Mouse (Mus musculus) liver, embryonic 12.5 days (tissue): Measurements from ENCODE around the gene Slc25a19. TPM values are rescaled to one million over a fixed set of nuclear protein-coding genes. Genes with fewer than 3 reads are reported as not detected.

Experiments
- ATAC-seq: fragments of 200-750 bp; cut with Nextera tagmentation; 2 replicates; pipeline ENCODE4 v1.8.0; 2017; ENCODE audit warnings: moderate number of reproducible peaks, mild to moderate bottlenecking, moderate library complexity
- H3K27ac ChIP-seq: fragments of 300-500 bp; sonication (generic); 2 replicates; pipeline ENCODE4 v1.5.1; 2016; ENCODE audit warnings: mild to moderate bottlenecking
- H3K27me3 ChIP-seq: fragments of 300-500 bp; sonication (generic); replicated peaks from 2 replicates; pipeline ENCODE4 v1.6.1; 2016; ENCODE audit warnings: mild to moderate bottlenecking, moderate library complexity
- H3K36me3 ChIP-seq: fragments of 300-500 bp; sonication (generic); 2 replicates; pipeline ENCODE4 v1.6.1; 2016; ENCODE audit warnings: mild to moderate bottlenecking, moderate library complexity
- H3K4me1 ChIP-seq: fragments of 300-500 bp; sonication (generic); 2 replicates; pipeline ENCODE4 v1.6.1; 2016
- H3K4me2 ChIP-seq: fragments of 300-500 bp; sonication (generic); 2 replicates; pipeline ENCODE4 v1.6.1; 2016; ENCODE audit warnings: mild to moderate bottlenecking, moderate library complexity
- H3K4me3 ChIP-seq: fragments of 300-500 bp; sonication (generic); 2 replicates; pipeline ENCODE4 v1.5.1; 2016; ENCODE audit warnings: mild to moderate bottlenecking, moderate library complexity
- H3K9ac ChIP-seq: fragments of 300-500 bp; sonication (generic); 2 replicates; pipeline ENCODE4 v1.6.1; 2016; ENCODE audit warnings: mild to moderate bottlenecking, moderate library complexity
- H3K9me3 ChIP-seq: fragments of 300-500 bp; sonication (generic); replicated peaks from 2 replicates; pipeline ENCODE4 v1.6.1; 2016; ENCODE audit warnings: mild to moderate bottlenecking, moderate library complexity
- WGBS: fragments of 180-500 bp; shearing (Covaris S2); methylation state at CpG from one replicate; pipeline ENCODE4 v1.1.7; 2016; ENCODE audit not compliant: insufficient replicate concordance; 5-methylcytosine and 5-hydroxymethylcytosine counted together
- polyA plus RNA-seq: library from polyadenylated mRNA; unstranded; fragments of >200 nt; fragmentation: Nextera tagmentation; extraction: Ambion mirVana; gene quantifications from 2 replicates; pipeline ENCODE4 v1.2.1, GENCODE M21; 2016

Slc25a19 gene
- polyA plus RNA-seq, 1 experiment from 2014 or later, result 15.7 TPM

GRCm38 (mm10) chr11:115603128-115603475 is 25.0 kb downstream of the Slc25a19 start:
- Histone ChIP-seq H3K4me2 (peak overlapping the region; percentile 91), H3K4me1 (peaks cover 66% of the 10 kb centered on the region), H3K27ac (peak overlapping the region; percentile 90), H3K4me3 (peak overlapping the region; percentile 95), H3K36me3 (peaks cover 64% of the 10 kb centered on the region), H3K9me3 (no peaks in the 10 kb centered on the region), H3K27me3 (no peaks in the 10 kb centered on the region), H3K9ac (peak overlapping the region; percentile 88)
- ATAC-seq, result 0 out of 2 replicates have a peak, but pooled peaks have one; percentile 1
- 5% methylated on average over 15 of the region's 15 CpGs for WGBS

GRCm38 (mm10) chr11:115601174-115601573 is 26.9 kb downstream of the Slc25a19 start:
- peaks cover 63% of the 10 kb centered on the region for H3K4me1 ChIP-seq
- peaks cover 63% of the 10 kb centered on the region for H3K36me3 ChIP-seq
- H3K4me3 ChIP-seq, result 0 out of 2 replicates have a peak overlapping the region, but pooled peaks have one; percentile 95
- no peaks in the 10 kb centered on the region for H3K9me3 ChIP-seq
- WGBS, result 52% methylated on average over 4 of the region's 4 CpGs
- H3K27ac ChIP-seq, result no peak overlapping the region
- H3K9ac ChIP-seq, result 0 out of 2 replicates have a peak overlapping the region, but pooled peaks have one; percentile 5
- H3K4me2 ChIP-seq, result no peak overlapping the region
- no peaks in the 10 kb centered on the region for H3K27me3 ChIP-seq
- no peak for ATAC-seq

GRCm38 (mm10) chr11:115600743-115601142 is 27.4 kb downstream of the Slc25a19 start:
- Histone ChIP-seq H3K36me3 (peaks cover 63% of the 10 kb centered on the region), H3K27ac (no peak overlapping the region), H3K27me3 (no peaks in the 10 kb centered on the region), H3K4me3 (no peak overlapping the region), H3K9ac (0 out of 2 replicates have a peak overlapping the region, but pooled peaks have one; percentile 5), H3K4me1 (peaks cover 59% of the 10 kb centered on the region), H3K9me3 (no peaks in the 10 kb centered on the region), H3K4me2 (no peak overlapping the region)
- ATAC-seq, result no peak
- 93% methylated on average over 15 of the region's 15 CpGs for WGBS

DNA sequence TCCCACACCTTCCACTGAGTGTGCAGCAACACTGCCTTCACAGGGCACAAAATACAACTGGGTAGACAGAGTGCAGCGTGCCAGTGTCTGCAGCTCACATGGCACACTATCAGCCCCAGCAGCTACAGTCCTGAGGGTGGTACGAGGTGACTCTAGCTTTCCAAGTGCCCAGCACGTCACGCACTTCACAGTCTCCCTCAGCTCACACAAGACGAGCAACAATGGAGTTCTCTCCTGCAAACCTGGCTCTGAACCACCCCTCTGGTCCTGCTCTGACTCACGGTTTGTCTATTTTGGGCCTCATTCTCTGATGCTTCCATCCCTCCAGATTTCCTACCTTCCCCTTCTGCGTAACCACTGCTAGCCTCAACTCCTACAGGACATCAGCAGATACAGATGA is 28.4 kb downstream of the Slc25a19 start:
- Histone ChIP-seq H3K9me3 (no peaks in the 10 kb centered on the region), H3K4me2 (no peak overlapping the region), H3K4me3 (no peak overlapping the region), H3K27me3 (no peaks in the 10 kb centered on the region), H3K27ac (no peak overlapping the region), H3K36me3 (peaks cover 66% of the 10 kb centered on the region), H3K4me1 (peaks cover 49% of the 10 kb centered on the region), H3K9ac (no peak overlapping the region)
- 85% methylated on average over 7 of the region's 7 CpGs for WGBS
- no peak for ATAC-seq

DNA sequence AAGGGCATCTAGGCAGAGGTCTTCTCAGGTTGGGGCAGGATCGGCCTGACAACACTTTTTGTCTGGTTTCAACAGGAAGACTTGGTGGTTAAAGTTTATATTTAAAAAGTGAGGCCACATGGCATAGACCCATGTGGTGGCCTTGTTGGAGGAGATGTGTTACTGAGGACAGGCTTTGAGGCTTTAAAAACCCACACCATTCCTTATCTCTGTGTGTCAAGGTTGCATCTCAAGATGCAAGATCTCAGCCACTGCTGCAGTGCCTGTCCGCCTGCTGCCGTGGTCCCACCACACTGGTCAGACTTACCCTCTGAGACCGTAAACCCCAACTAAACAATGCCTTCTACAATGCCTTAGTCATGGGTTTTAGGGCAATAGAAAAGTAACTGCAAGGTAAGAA is 29.8 kb downstream of the Slc25a19 start:
- Histone ChIP-seq H3K4me1 (peaks cover 46% of the 10 kb centered on the region), H3K4me2 (no peak overlapping the region), H3K4me3 (no peak overlapping the region), H3K27ac (no peak overlapping the region), H3K9me3 (no peaks in the 10 kb centered on the region), H3K9ac (no peak overlapping the region), H3K27me3 (no peaks in the 10 kb centered on the region), H3K36me3 (peaks cover 80% of the 10 kb centered on the region)
- no peak for ATAC-seq
- WGBS, result 48% methylated on average over 4 of the region's 4 CpGs

DNA sequence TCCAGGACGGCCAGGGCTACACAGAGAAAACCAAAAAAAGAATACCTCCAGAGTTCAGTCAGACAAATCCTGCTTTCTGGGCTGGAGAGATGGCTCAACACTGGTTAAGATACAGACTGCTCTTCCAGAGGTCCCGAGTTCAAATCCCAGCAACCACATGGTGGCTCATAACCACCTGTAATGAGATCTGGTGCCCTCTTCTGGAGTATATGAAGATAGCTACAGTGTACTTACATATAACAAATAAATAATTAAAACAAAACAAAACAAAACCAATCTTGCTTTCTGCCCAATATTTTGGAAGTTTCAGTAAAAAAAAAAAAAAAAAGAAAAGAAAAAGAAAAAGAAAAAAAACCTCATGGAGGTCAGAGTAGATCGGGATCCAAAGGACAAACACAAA is 32.9 kb downstream of the Slc25a19 start:
- no peaks in the 10 kb centered on the region for H3K27me3 ChIP-seq
- peaks cover 93% of the 10 kb centered on the region for H3K36me3 ChIP-seq
- H3K4me3 ChIP-seq, result no peak overlapping the region
- no peak overlapping the region for H3K4me2 ChIP-seq
- no peaks in the 10 kb centered on the region for H3K9me3 ChIP-seq
- ATAC-seq, result no peak
- WGBS, result 87% methylated on average over 3 of the region's 3 CpGs
- H3K9ac ChIP-seq, result no peak overlapping the region
- H3K27ac ChIP-seq, result no peak overlapping the region
- H3K4me1 ChIP-seq, result peaks cover 17% of the 10 kb centered on the region

- Histone ChIP-seq H3K27me3 (no peaks in the 10 kb centered on the region), H3K4me3 (no peak overlapping the region), H3K4me1 (no peaks in the 10 kb centered on the region), H3K27ac (no peak overlapping the region), H3K9me3 (no peaks in the 10 kb centered on the region), H3K9ac (no peak overlapping the region), H3K4me2 (no peak overlapping the region), H3K36me3 (peaks cover 96% of the 10 kb centered on the region)
- 79% methylated on average over 2 of the region's 2 CpGs for WGBS
- no peak for ATAC-seq
These were observed 37.5 kb downstream of the Slc25a19 start for GRCm38 (mm10) chr11:115590526-115591075.

GRCm38 (mm10) chr11:115587984-115588383 is 40.1 kb downstream of the Slc25a19 start:
- 80% methylated on average over 9 of the region's 9 CpGs for WGBS
- Histone ChIP-seq H3K9ac (no peak overlapping the region), H3K27me3 (no peaks in the 10 kb centered on the region), H3K36me3 (peaks cover 98% of the 10 kb centered on the region), H3K4me2 (no peak overlapping the region), H3K4me3 (no peak overlapping the region), H3K9me3 (no peaks in the 10 kb centered on the region), H3K4me1 (no peaks in the 10 kb centered on the region), H3K27ac (no peak overlapping the region)
- ATAC-seq, result no peak

GRCm38 (mm10) chr11:115586403-115586802 is 41.7 kb downstream of the Slc25a19 start:
- H3K36me3 ChIP-seq, result peaks cover 98% of the 10 kb centered on the region
- H3K27me3 ChIP-seq, result no peaks in the 10 kb centered on the region
- ATAC-seq, result no peak
- no peak overlapping the region for H3K27ac ChIP-seq
- no peaks in the 10 kb centered on the region for H3K9me3 ChIP-seq
- WGBS, result 87% methylated on average over 9 of the region's 9 CpGs
- no peak overlapping the region for H3K4me3 ChIP-seq
- H3K4me1 ChIP-seq, result no peaks in the 10 kb centered on the region
- no peak overlapping the region for H3K9ac ChIP-seq
- H3K4me2 ChIP-seq, result no peak overlapping the region

DNA sequence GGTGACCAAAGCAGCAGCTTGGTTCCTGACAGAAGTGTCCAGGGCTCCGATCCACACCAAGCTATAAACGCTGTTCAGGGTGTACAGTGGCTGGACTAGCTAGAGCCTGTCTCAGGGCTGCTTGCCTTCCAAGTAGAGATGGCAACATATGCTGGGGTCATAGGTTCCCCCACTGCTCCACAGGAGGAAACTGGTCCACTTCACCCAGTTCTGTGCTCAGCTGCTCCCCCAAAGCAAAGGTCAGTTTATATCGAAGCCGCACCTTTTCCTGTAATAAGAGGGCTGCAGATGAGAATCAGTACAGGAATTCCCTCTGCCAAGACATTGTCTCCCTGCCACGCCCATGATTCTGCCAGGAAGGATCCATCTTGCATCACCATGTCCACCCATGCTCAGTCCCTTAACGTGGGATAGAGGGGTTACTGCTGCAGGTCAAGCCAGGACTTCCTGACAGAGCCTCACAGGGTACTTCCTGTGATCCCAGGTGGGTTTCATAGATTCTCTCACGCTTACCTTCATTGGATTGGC is 42.5 kb downstream of the Slc25a19 start:
- H3K4me3 ChIP-seq, result no peak overlapping the region
- no peaks in the 10 kb centered on the region for H3K4me1 ChIP-seq
- H3K36me3 ChIP-seq, result peaks cover 98% of the 10 kb centered on the region
- no peak overlapping the region for H3K27ac ChIP-seq
- H3K9me3 ChIP-seq, result no peaks in the 10 kb centered on the region
- no peak for ATAC-seq
- WGBS, result 86% methylated on average over 7 of the region's 7 CpGs
- H3K9ac ChIP-seq, result no peak overlapping the region
- no peaks in the 10 kb centered on the region for H3K27me3 ChIP-seq
- no peak overlapping the region for H3K4me2 ChIP-seq

GRCm38 (mm10) chr11:115584376-115585073 is 43.6 kb downstream of the Slc25a19 start:
- H3K36me3 ChIP-seq, result peaks cover 97% of the 10 kb centered on the region
- H3K27me3 ChIP-seq, result no peaks in the 10 kb centered on the region
- ATAC-seq, result peak; percentile 22; the same call in 1 of the 2 replicates
- H3K27ac ChIP-seq, result no peak overlapping the region
- H3K9ac ChIP-seq, result no peak overlapping the region
- WGBS, result 82% methylated on average over 10 of the region's 10 CpGs
- H3K9me3 ChIP-seq, result no peaks in the 10 kb centered on the region
- no peak overlapping the region for H3K4me3 ChIP-seq
- H3K4me1 ChIP-seq, result no peaks in the 10 kb centered on the region
- H3K4me2 ChIP-seq, result no peak overlapping the region

DNA sequence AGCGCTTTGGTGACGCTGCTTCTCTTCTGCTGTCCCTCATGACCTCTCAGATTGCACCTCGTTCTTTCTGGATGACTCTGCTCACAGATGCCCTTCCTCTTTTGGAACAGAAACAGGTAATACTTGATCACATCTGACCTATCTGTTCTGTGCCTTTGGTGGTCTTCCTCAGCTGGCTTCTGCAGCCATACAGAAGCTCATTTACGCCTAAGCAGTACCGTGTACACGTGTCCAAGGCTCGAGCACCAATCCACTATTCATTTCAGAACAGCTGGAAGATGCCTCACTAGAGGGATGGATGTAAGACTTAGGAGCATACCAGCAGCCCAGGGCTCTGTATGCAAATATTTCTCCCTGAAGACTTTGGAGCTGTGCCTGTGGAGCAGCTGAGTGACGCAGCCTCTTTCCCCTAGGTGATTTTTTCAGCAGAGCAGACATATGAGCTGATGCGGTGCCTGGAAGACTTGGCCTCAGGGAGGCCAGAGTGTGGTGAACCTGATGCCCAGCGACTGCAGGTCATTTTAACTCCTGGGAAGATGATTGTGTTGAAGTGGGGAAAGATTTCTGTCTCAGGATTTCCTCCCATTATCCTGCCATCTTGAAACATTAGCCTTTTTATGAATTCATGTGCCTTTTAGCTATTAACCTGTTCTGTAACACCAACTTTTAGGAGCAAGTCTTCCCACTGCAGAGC is 45.0 kb downstream of the Slc25a19 start:
- no peaks in the 10 kb centered on the region for H3K4me1 ChIP-seq
- ATAC-seq, result no peak
- no peak overlapping the region for H3K9ac ChIP-seq
- H3K36me3 ChIP-seq, result peaks cover 99% of the 10 kb centered on the region
- H3K9me3 ChIP-seq, result no peaks in the 10 kb centered on the region
- H3K27me3 ChIP-seq, result no peaks in the 10 kb centered on the region
- WGBS, result 81% methylated on average over 10 of the region's 10 CpGs
- no peak overlapping the region for H3K4me3 ChIP-seq
- no peak overlapping the region for H3K4me2 ChIP-seq
- H3K27ac ChIP-seq, result no peak overlapping the region
